1 mouse cellular context compared by ENCODE assay signal in genomic region chr19:5638416-5639005, GRCm38 (mm10).
TF ChIP-seq lines count a peak whose summit lies in the region.

No protein-coding gene starts in this region.

TF ChIP-seq in CH12.LX, 34 proteins besides CTCF, POLR2A, EP300 and RAD21:
- TF ChIP-seq TCF12 (IDR thresholded peaks at IDR 0.05; ENCODE audit: low read depth, low read length) (no peak), ZKSCAN1 (IDR thresholded peaks at IDR 0.05; ENCODE audit: borderline replicate concordance, low read depth, low read length) (no peak), CHD2 (IDR thresholded peaks at IDR 0.05; ENCODE audit: low read length) (no peak)
